8 mouse cellular contexts compared by ENCODE assay signal in genomic region chr17:26113181-26113948, GRCm38 (mm10). TPM values are rescaled to one million over a fixed set of nuclear protein-coding genes. Genes with fewer than 3 reads are reported as not detected.
DNase-seq lines count a peak whose midpoint lies in the region; ATAC-seq and TF ChIP-seq lines count a peak whose summit lies in the region.

Tmem8 (plus strand) TSS chr17:26113299.

- H3K27ac ChIP-seq in MEL (ENCODE audit: control insufficient read depth, low read depth, low read length): no peak within 1 kb of the TSS
- H3K27ac ChIP-seq in forebrain, embryonic 16.5 days (ENCODE audit: low read length): no peak within 1 kb of the TSS
- peak within 1 kb of the TSS; percentile 45; the same call in 1 of the 2 replicates for H3K27ac ChIP-seq in hindbrain, embryonic 14.5 days

- peak; percentile 59 to 91; a peak in 3 of 4 replicates for TF ChIP-seq POLR2A in MEL (IDR thresholded peaks at IDR 0.05; ENCODE audit: control insufficient read depth in 1 of 2, insufficient read depth in 1 of 2, low read depth in 1 of 2, low read length in 2 of 2, poor library complexity in 1 of 2)

- no peaks in the 10 kb centered on the region for H3K9me3 ChIP-seq in MEL (replicated peaks; ENCODE audit: insufficient read depth, low read length)
- no peaks in the 10 kb centered on the region for H3K9me3 ChIP-seq in forebrain, embryonic 16.5 days (ENCODE audit: control insufficient read depth, low read length)
- no peaks in the 10 kb centered on the region for H3K9me3 ChIP-seq in hindbrain, embryonic 14.5 days (ENCODE audit: control insufficient read depth, low read length)

- H3K36me3 ChIP-seq in MEL (ENCODE audit: control insufficient read depth in 1 of 2, insufficient read depth in 2 of 2, low read length in 2 of 2): peaks cover 0 to 2% of the 10 kb centered on the region in 2 experiments; a peak in 2 of 4 replicates
- no peaks in the 10 kb centered on the region for H3K36me3 ChIP-seq in forebrain, embryonic 16.5 days (ENCODE audit: control insufficient read depth, insufficient read depth)
- H3K36me3 ChIP-seq in hindbrain, embryonic 14.5 days (replicated peaks; ENCODE audit: control insufficient read depth, insufficient read depth): no peaks in the 10 kb centered on the region

- peak within 1 kb of the TSS; percentile 69 for H3K4me2 ChIP-seq in forebrain, embryonic 16.5 days (ENCODE audit: low read length)
- H3K4me2 ChIP-seq in hindbrain, embryonic 14.5 days (replicated peaks): peak within 1 kb of the TSS; percentile 92

- peak; percentile 73 for DNase-seq in MEL (ENCODE audit: low read depth, low spot score)
- peak; percentile 80 to 85 for DNase-seq in cerebellum, adult 18-20 months
- DNase-seq in hindbrain, embryonic 14.5 days (ENCODE audit: low spot score): peak; percentile 59
- DNase-seq in layer of hippocampus, postnatal 36 days: peak; percentile 61 to 67
- DNase-seq in lung, postnatal 4 days: peak; percentile 81 to 84
- DNase-seq in retina, postnatal 1 day: peak; percentile 77
- DNase-seq in urinary bladder, postnatal 14 days (ENCODE audit: low spot score): peak; percentile 74

- WGBS in forebrain, embryonic 16.5 days: under 1% methylated on average over 66 of the region's 75 CpGs
- WGBS in hindbrain, embryonic 14.5 days: 1% methylated on average over 70 of the region's 75 CpGs

- peak within 1 kb of the TSS; percentile 75 to 89 for H3K4me3 ChIP-seq in MEL (ENCODE audit: control insufficient read depth in 1 of 2, insufficient read depth in 1 of 2, low read depth in 2 of 2, low read length in 2 of 2)
- H3K4me3 ChIP-seq in forebrain, embryonic 16.5 days (replicated peaks; ENCODE audit: low read length): peak within 1 kb of the TSS; percentile 75
- peak within 1 kb of the TSS; percentile 80 for H3K4me3 ChIP-seq in hindbrain, embryonic 14.5 days (replicated peaks; ENCODE audit: low read length)

- no peaks in the 10 kb centered on the region; the same call in 1 of the 2 replicates for H3K79me2 ChIP-seq in MEL (ENCODE audit: control insufficient read depth, insufficient read depth, low read length, poor library complexity)

- peak within 1 kb of the TSS; percentile 73 for H3K9ac ChIP-seq in MEL (ENCODE audit: control insufficient read depth, low read depth, low read length, poor library complexity, severe bottlenecking)
- peak within 1 kb of the TSS; percentile 88 for H3K9ac ChIP-seq in forebrain, embryonic 16.5 days (replicated peaks; ENCODE audit: low read depth, low read length)
- H3K9ac ChIP-seq in hindbrain, embryonic 14.5 days: peak within 1 kb of the TSS; percentile 83

- H3K4me1 ChIP-seq in MEL (ENCODE audit: control insufficient read depth in 1 of 2, insufficient read depth in 2 of 2, low read length in 2 of 2): peaks cover 5 to 30% of the 10 kb centered on the region in 2 experiments; a peak in 3 of 4 replicates
- peaks cover 9% of the 10 kb centered on the region for H3K4me1 ChIP-seq in forebrain, embryonic 16.5 days (replicated peaks; ENCODE audit: control insufficient read depth, insufficient read depth, low read length)
- H3K4me1 ChIP-seq in hindbrain, embryonic 14.5 days (replicated peaks; ENCODE audit: control insufficient read depth, insufficient read depth, low read length): peaks cover 5% of the 10 kb centered on the region; the same call in 1 of the 2 replicates

- ATAC-seq in forebrain, embryonic 16.5 days: peak; percentile 69
- peak; percentile 65 for ATAC-seq in hindbrain, embryonic 14.5 days (ENCODE audit: low FRiP score)

- H3K27me3 ChIP-seq in MEL (ENCODE audit: control insufficient read depth in 1 of 2, insufficient read depth in 2 of 2, low read length in 2 of 2): no peaks in the 10 kb centered on the region
- peaks cover 27% of the 10 kb centered on the region for H3K27me3 ChIP-seq in forebrain, embryonic 16.5 days (replicated peaks; ENCODE audit: control insufficient read depth, insufficient read depth, low read length)
- peaks cover 59% of the 10 kb centered on the region for H3K27me3 ChIP-seq in hindbrain, embryonic 14.5 days (ENCODE audit: control insufficient read depth, insufficient read depth, low read length)

- peak; percentile 7 to 50 (median 20); a peak in 5 of 6 replicates for TF ChIP-seq CTCF in MEL (IDR thresholded peaks at IDR 0.05 in 2 of 3, conservative IDR thresholded peaks at IDR 0.05 in 1 of 3; ENCODE audit: control insufficient read depth in 1 of 3, insufficient read depth in 1 of 3, low read depth in 2 of 3, low read length in 3 of 3, poor library complexity in 1 of 3, severe bottlenecking in 1 of 3)

- no peak for TF ChIP-seq RAD21 in MEL (IDR thresholded peaks at IDR 0.05; ENCODE audit: low read depth, low read length)

- TF ChIP-seq EP300 in MEL (IDR thresholded peaks at IDR 0.05; ENCODE audit: low read depth in 1 of 2, low read length in 2 of 2): no peak

TF ChIP-seq in MEL, 35 proteins besides CTCF, POLR2A, EP300 and RAD21:
- TF ChIP-seq ZNF384 (IDR thresholded peaks at IDR 0.05; ENCODE audit: low read depth, low read length) (no peak), RCOR1 (IDR thresholded peaks at IDR 0.05; ENCODE audit: low read depth, low read length) (no peak), ZKSCAN1 (IDR thresholded peaks at IDR 0.05; ENCODE audit: low read depth, low read length) (no peak), HCFC1 (IDR thresholded peaks at IDR 0.05; ENCODE audit: low read depth, low read length) (no peak), USF1 (IDR thresholded peaks at IDR 0.05; ENCODE audit: low read depth, low read length) (0 out of 2 replicates have a peak, but pooled peaks have one; percentile 13), MEF2A (IDR thresholded peaks at IDR 0.05; ENCODE audit: extremely low read depth, insufficient replicate concordance, low read depth, low read length, poor library complexity, severe bottlenecking) (no peak), USF2 (IDR thresholded peaks at IDR 0.05; ENCODE audit: borderline replicate concordance in 1 of 2, insufficient read depth in 1 of 2, low read depth in 1 of 2, low read length in 2 of 2) (no peak), MAFK (IDR thresholded peaks at IDR 0.05; ENCODE audit: borderline replicate concordance, low read depth, low read length) (no peak), TAL1 (IDR thresholded peaks at IDR 0.05; ENCODE audit: low read length) (no peak), ETS1 (IDR thresholded peaks at IDR 0.05; ENCODE audit: low read depth, low read length) (no peak), CHD2 (IDR thresholded peaks at IDR 0.05; ENCODE audit: low read length) (no peak), CHD1 (IDR thresholded peaks at IDR 0.05; ENCODE audit: low read depth, low read length) (0 out of 2 replicates have a peak, but pooled peaks have one; percentile 19), KAT2A (conservative IDR thresholded peaks at IDR 0.05; ENCODE audit: low read depth, low read length) (no peak), BHLHE40 (IDR thresholded peaks at IDR 0.05; ENCODE audit: borderline replicate concordance, low read depth, low read length) (no peak), NELFE (IDR thresholded peaks at IDR 0.05; ENCODE audit: low read depth, low read length) (peak; percentile 66), POLR2AphosphoS5 (IDR thresholded peaks at IDR 0.05; ENCODE audit: borderline replicate concordance, low read depth, low read length) (no peak), MXI1 (IDR thresholded peaks at IDR 0.05; ENCODE audit: low read depth, low read length) (no peak; the same call in 1 of the 2 replicates), ZMIZ1 (IDR thresholded peaks at IDR 0.05; ENCODE audit: low read depth, low read length) (0 out of 2 replicates have a peak, but pooled peaks have one; percentile 29), MAX (IDR thresholded peaks at IDR 0.05; ENCODE audit: low read length) (no peak), GATA1 (IDR thresholded peaks at IDR 0.05; ENCODE audit: low read depth, low read length) (no peak), MYC (IDR thresholded peaks at IDR 0.05; ENCODE audit: low read depth, low read length) (no peak), E2F4 (IDR thresholded peaks at IDR 0.05; ENCODE audit: borderline replicate concordance, low read depth, low read length) (no peak), MYB (IDR thresholded peaks at IDR 0.05; ENCODE audit: low read depth, low read length) (no peak), NRF1 (IDR thresholded peaks at IDR 0.05; ENCODE audit: insufficient read depth, low read depth, low read length, poor library complexity, severe bottlenecking) (no peak), POLR2AphosphoS2 (IDR thresholded peaks at IDR 0.05; ENCODE audit: low read length) (peak; percentile 35; the same call in 1 of the 2 replicates), UBTF (IDR thresholded peaks at IDR 0.05; ENCODE audit: borderline replicate concordance, insufficient read depth, low read depth, low read length) (0 out of 2 replicates have a peak, but pooled peaks have one; percentile 35), ELF1 (IDR thresholded peaks at IDR 0.05; ENCODE audit: low read depth, low read length) (peak; percentile 90), ZC3H11A (IDR thresholded peaks at IDR 0.05; ENCODE audit: low read depth, low read length) (no peak), TBP (IDR thresholded peaks at IDR 0.05; ENCODE audit: low read depth, low read length) (no peak), MAZ (IDR thresholded peaks at IDR 0.05; ENCODE audit: low read depth, low read length) (no peak), TCF12 (IDR thresholded peaks at IDR 0.05; ENCODE audit: low read depth, low read length) (no peak), GABPA (IDR thresholded peaks at IDR 0.05; ENCODE audit: low read depth, low read length) (no peak), SMC3 (IDR thresholded peaks at IDR 0.05; ENCODE audit: low read depth, low read length) (no peak), JUND (IDR thresholded peaks at IDR 0.05; ENCODE audit: low read depth, low read length) (no peak), SIN3A (IDR thresholded peaks at IDR 0.05; ENCODE audit: low read length) (peak; percentile 35; the same call in 1 of the 2 replicates)
TF ChIP-seq in MEL: peak in this region for 8.

RNA-seq across cellular contexts. Expression of gene Tmem8, which starts in this region (rescaled TPM):
- total RNA-seq in MEL (2012; rRNA removed): 4.4 and 4.7 TPM in 2 replicates
- polyA plus RNA-seq in MEL (2012; ENCODE audit: insufficient read depth in 1 of 2, insufficient read length in 2 of 2, low read depth in 1 of 2, low replicate concordance in 2 of 2, missing spikeins in 1 of 2): 10 to 100 TPM in 1 of 2 experiments, not detected in 1; 16.7 TPM
- 2.0 TPM in 2 replicates for polyA plus RNA-seq in forebrain, embryonic 16.5 days (2015; fragmentation: Nextera tagmentation; extraction: Ambion mirVana)
- 3.2 and 3.9 TPM in 2 replicates for polyA plus RNA-seq in hindbrain, embryonic 14.5 days (2014; fragmentation: Nextera tagmentation; extraction: Ambion mirVana)
- total RNA-seq in layer of hippocampus, postnatal 36 days (2021): 10 to 100 TPM; 10.8 to 11.9 TPM
